Mouse (Mus musculus): ENCODE measurements at regions not wholly inside any gene's neighbourhood (a gene's known extent, or its start where the extent isn't known, plus 50 kb on each side); places are given as distances from the start of the nearest gene placed in this dataset.

DNA sequence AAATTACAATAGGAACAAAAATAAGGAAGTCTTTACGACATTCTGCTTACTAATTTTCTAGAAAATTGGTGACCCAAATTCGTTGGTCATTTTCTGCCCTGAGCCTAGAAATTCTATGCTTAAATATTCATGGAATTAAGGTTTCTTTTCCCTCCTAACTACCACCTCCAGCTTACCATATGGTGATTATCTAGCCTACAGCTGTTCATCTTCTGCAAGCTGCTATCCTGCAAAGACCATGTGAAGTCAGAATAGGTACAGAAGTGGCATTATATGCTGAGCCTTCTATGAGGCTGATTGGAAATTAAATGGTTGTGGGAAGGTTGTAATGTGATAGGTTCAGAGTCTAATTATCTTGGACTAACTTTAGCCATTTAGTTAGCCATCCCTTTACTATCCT lies 251.5 kb upstream of the Dmac1 start:
- no peak for TF ChIP-seq CTCF (IDR thresholded peaks at IDR 0.05; ENCODE audit: extremely low read depth, insufficient read length, insufficient replicate concordance, low read depth, low read length)
- no peak for TF ChIP-seq POLR2A (IDR thresholded peaks at IDR 0.05; ENCODE audit: low read depth, low read length)

All from small intestine, adult 2 months (tissue).